Mouse (Mus musculus) G1E (cell line): ENCODE measurements around the gene Adamts2. TPM values are rescaled to one million over a fixed set of nuclear protein-coding genes. Genes with fewer than 3 reads are reported as not detected.
A peak's percentile ranks its signal among the peaks of the same experiment; 100 is the strongest.

Source experiments
- ATAC-seq: 2 replicates; pipeline ENCODE4 v1.8.0; 2016; ENCODE audit warnings: mild to moderate bottlenecking; ENCODE audit not compliant: insufficient number of reproducible peaks, poor library complexity, low FRiP score, severe bottlenecking; ENCODE audit errors: extremely low read depth
- DNase-seq: peaks from one replicate; pipeline ENCODE4 v3.0.0; 2012; ENCODE audit warnings: low spot score
- H3K27me3 ChIP-seq: 2 replicates; pipeline ENCODE4 v1.6.1; 2012; ENCODE audit warnings: mild to moderate bottlenecking, low read length, inconsistent platforms; ENCODE audit not compliant: insufficient read depth
- H3K36me3 ChIP-seq: replicated peaks from 2 replicates; pipeline ENCODE3; 2012; ENCODE audit warnings: mild to moderate bottlenecking, inconsistent platforms
- H3K4me1 ChIP-seq: 2 replicates; pipeline ENCODE4 v1.6.1; 2012; ENCODE audit warnings: low read depth, low read length, inconsistent platforms, mixed read lengths; ENCODE audit not compliant: insufficient read depth
- H3K4me3 ChIP-seq: 2 replicates; pipeline ENCODE4 v1.5.1; 2012; ENCODE audit warnings: low read depth, mild to moderate bottlenecking, inconsistent platforms, low read length, moderate library complexity, mixed read lengths
- H3K9me3 ChIP-seq: replicated peaks from 2 replicates; pipeline ENCODE4 v1.6.1; 2012; ENCODE audit warnings: inconsistent platforms
- CTCF ChIP-seq: IDR thresholded peaks from 2 replicates; pipeline ENCODE4 v1.5.1; 2012; ENCODE audit warnings: low read depth, low read length, inconsistent platforms, mixed read lengths
- GATA1 ChIP-seq: IDR thresholded peaks from 2 replicates; pipeline ENCODE4 v1.6.1; 2012; ENCODE audit warnings: borderline replicate concordance, low read length, inconsistent platforms, mixed read lengths
- GATA2 ChIP-seq: IDR thresholded peaks from 2 replicates; pipeline ENCODE4 v1.6.1; 2012; ENCODE audit warnings: low read depth, low read length, inconsistent platforms, borderline replicate concordance
- POLR2AphosphoS5 ChIP-seq: IDR thresholded peaks from 2 replicates; pipeline ENCODE4 v1.6.1; 2012; ENCODE audit warnings: low read depth, low read length, inconsistent platforms; ENCODE audit not compliant: insufficient replicate concordance
- TAL1 ChIP-seq: conservative IDR thresholded peaks from 2 replicates; pipeline ENCODE4 v1.6.1; 2012; ENCODE audit warnings: low read depth, low read length, inconsistent platforms, mixed read lengths
- polyA plus RNA-seq: library from polyadenylated mRNA; stranded (reverse); fragments of >175 nt; gene quantifications from 2 replicates; pipeline ENCODE4 v1.2.3, GENCODE M21; 2012
- total RNA-seq, 2 experiments: library from RNA; stranded (forward) in 1 of 2; stranded (reverse) in 1 of 2; fragments of 200-1000 nt in 1 of 2; fragments of >200 nt in 1 of 2; fragmentation: Nextera tagmentation in 1 of 2; gene quantifications; 2 replicates each; pipeline ENCODE4 v1.2.3; 2014 to 2017

The Adamts2 gene
- total RNA-seq (2014; fragmentation: Nextera tagmentation) (not detected in 2 replicates), total RNA-seq (2017) (under 0.01 and 0.05 TPM in 2 replicates), polyA plus RNA-seq (not detected in 2 replicates)

DNA sequence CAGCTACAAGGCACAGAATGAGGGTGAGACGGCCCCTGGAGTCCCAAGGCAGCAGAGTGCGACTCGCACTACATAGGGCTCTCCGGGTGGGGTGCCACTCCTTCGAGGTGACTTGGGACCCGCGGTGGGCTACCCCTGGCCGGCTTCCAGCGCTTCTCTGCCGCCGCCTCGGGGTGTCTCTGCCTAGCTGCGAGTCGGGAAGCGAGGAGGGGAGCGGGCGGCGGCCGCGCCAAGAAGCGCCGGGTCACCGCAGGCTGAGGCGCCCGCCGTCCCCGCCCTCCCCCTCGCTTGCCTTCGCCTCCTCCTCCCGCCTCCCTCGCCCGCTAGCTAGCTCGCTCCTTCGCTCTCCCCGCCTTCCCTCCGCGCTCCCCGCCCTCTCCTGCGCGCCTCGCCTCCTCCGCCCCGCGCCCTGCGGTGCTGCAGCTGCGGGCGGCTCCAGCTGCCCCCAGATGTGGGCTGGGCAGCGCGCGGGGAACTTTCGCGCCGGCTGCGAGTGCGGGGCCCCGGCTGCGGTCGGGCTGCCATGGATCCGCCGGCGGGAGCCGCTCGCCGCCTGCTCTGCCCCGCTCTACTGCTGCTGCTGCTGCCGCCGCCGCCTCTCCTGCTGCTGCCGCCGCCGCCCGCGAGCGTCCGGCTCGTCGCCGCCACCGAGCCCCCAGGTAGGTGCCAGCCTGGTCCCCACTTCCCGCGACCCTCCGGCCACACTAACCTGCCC, at the start of gene Adamts2:
Gene Adamts2, plus strand, starts transcription at position 444 of the 715 bp plus-strand sequence.
- no peak for TF ChIP-seq CTCF
- no peak for TF ChIP-seq GATA1
- no peak for TF ChIP-seq TAL1
- no peak for TF ChIP-seq GATA2
- no peak for TF ChIP-seq POLR2AphosphoS5
- peaks cover 80% of the 10 kb centered on the region for H3K9me3 ChIP-seq
- ATAC-seq (no peak), DNase-seq (no peak)
- H3K4me3 ChIP-seq, result peak within 1 kb of the TSS; percentile 30; the same call in 1 of the 2 replicates
- no peaks in the 10 kb centered on the region for H3K27me3 ChIP-seq
- H3K36me3 ChIP-seq, result no peaks in the 10 kb centered on the region
- no peaks in the 10 kb centered on the region for H3K4me1 ChIP-seq

DNA sequence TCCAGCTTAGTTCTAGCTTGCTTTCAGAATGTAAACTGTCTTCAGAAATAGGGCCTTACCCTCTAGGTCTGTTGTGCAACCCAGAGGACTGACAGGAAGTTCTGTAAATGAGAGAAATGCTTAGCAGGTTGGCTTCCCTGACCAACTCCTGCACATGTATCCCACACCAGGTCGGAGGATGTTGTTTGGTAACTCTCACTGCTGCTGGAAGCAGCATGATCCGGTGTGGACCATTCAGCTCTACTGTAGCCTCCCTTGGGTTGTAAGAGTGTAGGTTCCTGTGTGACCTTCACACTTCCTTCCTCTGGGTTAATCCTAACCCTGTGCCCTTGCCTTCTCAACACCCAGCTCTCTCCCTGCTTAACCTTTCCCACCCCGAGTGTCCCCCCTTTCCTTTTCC, 44.8 kb upstream of the Adamts2 start:
- H3K4me3 ChIP-seq, result no peak overlapping the region
- no peaks in the 10 kb centered on the region for H3K9me3 ChIP-seq
- TF ChIP-seq CTCF (no peak), GATA2 (no peak), TAL1 (no peak), POLR2AphosphoS5 (no peak), GATA1 (no peak)
- ATAC-seq (no peak), DNase-seq (no peak)
- no peaks in the 10 kb centered on the region for H3K27me3 ChIP-seq
- H3K36me3 ChIP-seq, result no peaks in the 10 kb centered on the region
- H3K4me1 ChIP-seq, result no peaks in the 10 kb centered on the region

DNA sequence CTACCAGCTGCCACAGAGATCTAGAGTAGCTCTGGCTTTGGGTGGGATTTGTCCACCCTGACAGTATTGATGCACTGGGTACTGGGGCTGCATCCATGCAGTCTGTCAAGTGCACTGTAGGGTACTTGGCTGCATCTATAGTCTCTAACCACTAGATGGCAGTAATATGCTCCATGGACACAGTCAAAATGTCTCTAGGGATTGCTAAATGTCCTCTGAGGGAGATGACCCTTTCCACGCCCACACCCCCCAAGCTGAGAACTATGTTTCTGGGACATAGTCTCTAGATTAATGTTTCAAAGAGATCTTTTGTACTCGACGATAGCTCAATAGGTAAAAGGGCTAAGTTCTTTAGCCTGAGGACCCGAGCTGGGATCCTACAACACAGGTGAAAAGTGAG, 42.8 kb upstream of the Adamts2 start:
- Histone ChIP-seq H3K36me3 (no peaks in the 10 kb centered on the region), H3K4me1 (no peaks in the 10 kb centered on the region), H3K9me3 (no peaks in the 10 kb centered on the region), H3K27me3 (no peaks in the 10 kb centered on the region), H3K4me3 (no peak overlapping the region)
- DNase-seq (peak; percentile 14), ATAC-seq (no peak)
- TF ChIP-seq GATA1, result no peak
- TF ChIP-seq GATA2, result no peak
- no peak for TF ChIP-seq TAL1
- TF ChIP-seq POLR2AphosphoS5, result no peak
- TF ChIP-seq CTCF, result peak; percentile 64

DNA sequence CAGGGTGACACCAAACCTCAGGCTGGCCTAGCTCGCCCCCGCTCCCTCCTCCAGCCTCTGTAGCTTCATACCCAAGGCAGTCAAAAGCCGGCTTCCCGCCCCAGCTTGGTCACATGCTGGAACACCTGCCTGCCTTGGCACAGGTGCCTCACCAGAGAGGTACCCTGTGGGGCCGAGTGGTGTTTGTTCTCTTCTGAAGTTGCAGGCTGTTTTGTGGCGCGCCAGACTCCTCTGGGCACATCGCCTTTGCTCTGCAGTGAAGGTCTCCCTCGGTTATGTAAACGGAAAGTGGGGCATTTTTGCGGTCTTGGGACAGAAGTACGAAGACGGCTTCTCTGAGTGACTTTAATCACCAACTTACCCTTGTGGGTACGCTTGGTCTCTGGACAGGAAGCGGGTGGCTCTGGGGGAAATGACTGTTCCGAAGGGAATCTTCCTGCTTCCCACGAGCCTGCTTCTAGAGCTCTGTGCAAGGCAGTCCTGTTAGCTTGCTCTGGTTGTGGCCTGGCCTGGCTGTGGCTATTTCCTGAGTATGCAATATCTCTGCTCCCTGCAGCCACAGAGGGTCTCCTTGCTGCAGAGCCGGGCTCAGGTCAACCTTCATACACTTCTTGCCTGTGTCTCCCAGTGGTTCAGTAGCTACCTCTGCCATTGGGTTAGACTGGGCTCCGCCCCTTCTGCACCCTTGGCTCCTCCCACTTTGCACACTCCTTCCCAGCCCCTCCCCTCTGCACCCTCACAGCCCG, 36.2 kb upstream of the Adamts2 start:
- peaks cover 14% of the 10 kb centered on the region for H3K9me3 ChIP-seq
- no peaks in the 10 kb centered on the region for H3K27me3 ChIP-seq
- DNase-seq (no peak), ATAC-seq (no peak)
- no peak for TF ChIP-seq GATA1
- no peak for TF ChIP-seq POLR2AphosphoS5
- TF ChIP-seq CTCF, result no peak
- no peak for TF ChIP-seq GATA2
- H3K4me1 ChIP-seq, result no peaks in the 10 kb centered on the region
- H3K4me3 ChIP-seq, result no peak overlapping the region
- H3K36me3 ChIP-seq, result no peaks in the 10 kb centered on the region

DNA sequence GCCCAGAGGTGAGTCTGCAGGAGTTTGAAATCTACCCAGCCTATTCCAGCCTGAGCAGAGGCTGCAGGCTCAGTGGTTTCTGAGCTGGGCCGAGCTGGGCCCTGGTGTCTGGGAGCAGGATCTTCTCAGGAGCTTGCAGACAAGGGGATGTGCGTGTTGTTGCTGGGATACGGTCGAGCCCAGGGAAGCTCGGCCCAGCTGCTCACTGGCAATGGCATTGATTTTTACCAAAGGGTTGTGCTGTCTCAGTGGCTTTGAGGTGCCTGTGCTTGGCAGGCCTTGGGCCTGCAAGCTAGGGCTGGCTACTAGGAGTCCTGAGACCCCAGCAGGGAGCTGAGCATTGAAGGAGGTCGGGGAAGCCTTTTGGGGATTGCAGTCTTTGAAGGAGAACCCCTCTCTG, 30.4 kb upstream of the Adamts2 start:
- DNase-seq (no peak), ATAC-seq (no peak)
- TF ChIP-seq CTCF (no peak), GATA1 (no peak), GATA2 (no peak), TAL1 (no peak), POLR2AphosphoS5 (no peak)
- Histone ChIP-seq H3K4me1 (no peaks in the 10 kb centered on the region), H3K36me3 (no peaks in the 10 kb centered on the region), H3K27me3 (no peaks in the 10 kb centered on the region), H3K4me3 (no peak overlapping the region), H3K9me3 (peaks cover 12% of the 10 kb centered on the region)

DNA sequence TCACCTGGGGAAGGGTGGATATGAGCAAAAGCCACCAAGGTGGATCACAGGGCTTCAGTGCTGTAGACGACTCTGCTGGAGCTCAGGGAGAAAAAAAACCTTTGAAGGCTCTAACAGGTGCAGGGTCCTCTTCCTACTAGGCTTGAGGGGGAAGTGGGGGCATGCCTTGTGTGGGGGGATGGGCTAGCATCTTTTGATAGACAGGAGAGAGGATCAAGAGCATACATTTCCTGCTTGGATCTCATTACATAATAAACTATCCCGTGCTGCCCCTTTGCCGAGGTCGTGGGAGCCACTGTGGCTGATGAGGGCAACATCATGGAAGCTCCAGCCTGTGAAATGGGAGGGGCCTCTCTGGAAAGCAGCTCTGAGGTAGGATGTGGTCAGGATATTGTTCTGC, 25.4 kb upstream of the Adamts2 start:
- no peak for DNase-seq
- H3K36me3 ChIP-seq, result no peaks in the 10 kb centered on the region
- H3K4me1 ChIP-seq, result no peaks in the 10 kb centered on the region
- ATAC-seq, result no peak
- H3K27me3 ChIP-seq, result no peaks in the 10 kb centered on the region
- no peak for TF ChIP-seq TAL1
- no peak for TF ChIP-seq GATA2
- no peak for TF ChIP-seq GATA1
- TF ChIP-seq CTCF, result no peak
- no peak for TF ChIP-seq POLR2AphosphoS5
- H3K9me3 ChIP-seq, result peaks cover 9% of the 10 kb centered on the region; the same call in 1 of the 2 replicates
- H3K4me3 ChIP-seq, result no peak overlapping the region
